Mouse (Mus musculus) C2C12 (cell line): Measurements from ENCODE around the gene Il18rap. TPM values are rescaled to one million over a fixed set of nuclear protein-coding genes. Genes with fewer than 3 reads are reported as not detected.

Experiments
- H3K27me3 ChIP-seq: one replicate; pipeline ENCODE4 v1.6.1; 2011; ENCODE audit not compliant: control insufficient read depth, insufficient read depth, insufficient read length
- H3K36me3 ChIP-seq: one replicate; pipeline ENCODE4 v1.6.1; 2011; ENCODE audit not compliant: control insufficient read depth, insufficient read depth
- H3K4me3 ChIP-seq: one replicate; pipeline ENCODE4 v1.5.1; 2011; ENCODE audit warnings: mild to moderate bottlenecking, control low read depth; ENCODE audit not compliant: poor library complexity, insufficient read depth, severe bottlenecking
- H3K79me2 ChIP-seq: one replicate; pipeline ENCODE4 v1.6.1; 2011; ENCODE audit not compliant: control insufficient read depth, insufficient read depth
- H3K79me3 ChIP-seq: one replicate; pipeline ENCODE4 v1.6.1; 2011; ENCODE audit warnings: low read depth, control low read depth
- H3ac ChIP-seq: one replicate; pipeline ENCODE3; 2011; ENCODE audit warnings: low read depth; ENCODE audit not compliant: control insufficient read depth, insufficient read length
- CEBPB ChIP-seq: IDR thresholded peaks from one replicate; pipeline ENCODE4 v1.6.1; 2011; ENCODE audit warnings: low read depth, mild to moderate bottlenecking, control low read depth, moderate library complexity
- CTCF ChIP-seq: IDR thresholded peaks from one replicate; pipeline ENCODE4 v1.5.1; 2011; ENCODE audit not compliant: control insufficient read depth, insufficient read depth, insufficient read length
- FOSL1 ChIP-seq: IDR thresholded peaks from one replicate; pipeline ENCODE4 v1.8.0; 2011; ENCODE audit warnings: mild to moderate bottlenecking, low read length; ENCODE audit not compliant: poor library complexity, insufficient read depth, severe bottlenecking
- MAX ChIP-seq: IDR thresholded peaks from one replicate; pipeline ENCODE4 v1.6.1; 2011; ENCODE audit warnings: mild to moderate bottlenecking, control low read depth
- MYOD1 ChIP-seq: IDR thresholded peaks from one replicate; pipeline ENCODE4 v1.6.1; 2011; ENCODE audit warnings: low read depth; ENCODE audit not compliant: control insufficient read depth, insufficient read length
- MYOG ChIP-seq: IDR thresholded peaks from one replicate; pipeline ENCODE4 v1.6.1; 2011; ENCODE audit not compliant: control insufficient read depth, insufficient read length; ENCODE audit errors: extremely low read depth
- USF1 ChIP-seq: IDR thresholded peaks from one replicate; pipeline ENCODE4 v1.6.1; 2011; ENCODE audit warnings: low read depth, mild to moderate bottlenecking, control low read depth, moderate library complexity
- polyA plus RNA-seq: library from polyadenylated mRNA; unstranded; fragments of >200 nt; fragmentation: generic; extraction: Trizol; gene quantifications from one replicate; pipeline ENCODE4 v1.2.1, GENCODE M21; 2012; ENCODE audit warnings: missing spikeins

Il18rap gene
- polyA plus RNA-seq, 1 experiment = 1.3 TPM

GRCm38 (mm10) chr1:40472401-40472800, 42.8 kb upstream of the Il18rap start:
- Histone ChIP-seq H3K36me3 (no peaks in the 10 kb centered on the region), H3K4me3 (no peak overlapping the region), H3K79me3 (no peaks in the 10 kb centered on the region), H3K27me3 (no peaks in the 10 kb centered on the region), H3ac (no peak overlapping the region), H3K79me2 (no peaks in the 10 kb centered on the region)
- TF ChIP-seq CEBPB = no peak
- TF ChIP-seq MAX = no peak
- TF ChIP-seq CTCF = no peak
- no peak for TF ChIP-seq MYOG
- TF ChIP-seq MYOD1 = no peak
- TF ChIP-seq FOSL1 = no peak
- no peak for TF ChIP-seq USF1

DNA sequence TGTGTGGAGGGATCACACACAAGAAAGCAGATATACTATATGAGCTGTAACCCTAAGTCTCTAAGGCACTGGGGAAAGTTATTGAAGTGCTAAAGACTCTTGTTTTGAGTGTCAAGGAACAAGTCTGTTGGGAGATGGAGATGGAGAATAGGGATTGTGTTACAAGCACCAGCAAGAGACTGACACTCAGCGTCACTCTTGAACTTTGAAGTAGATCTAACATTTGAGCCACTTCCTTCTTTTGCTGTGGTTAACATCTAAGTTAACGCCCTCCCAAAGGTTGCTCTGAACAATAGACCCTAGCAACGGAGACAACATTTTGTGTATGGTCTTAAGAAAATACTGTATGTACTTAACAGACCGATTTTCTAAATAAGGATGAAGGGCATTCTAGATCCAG, 41.5 kb upstream of the Il18rap start:
- H3K4me3 ChIP-seq = no peak overlapping the region
- TF ChIP-seq CEBPB = no peak
- no peak for TF ChIP-seq FOSL1
- no peak for TF ChIP-seq MYOD1
- TF ChIP-seq CTCF = no peak
- TF ChIP-seq USF1 = no peak
- TF ChIP-seq MYOG = no peak
- TF ChIP-seq MAX = no peak
- no peaks in the 10 kb centered on the region for H3K79me2 ChIP-seq
- H3K36me3 ChIP-seq = no peaks in the 10 kb centered on the region
- H3K27me3 ChIP-seq = no peaks in the 10 kb centered on the region
- no peak overlapping the region for H3ac ChIP-seq
- H3K79me3 ChIP-seq = no peaks in the 10 kb centered on the region

DNA sequence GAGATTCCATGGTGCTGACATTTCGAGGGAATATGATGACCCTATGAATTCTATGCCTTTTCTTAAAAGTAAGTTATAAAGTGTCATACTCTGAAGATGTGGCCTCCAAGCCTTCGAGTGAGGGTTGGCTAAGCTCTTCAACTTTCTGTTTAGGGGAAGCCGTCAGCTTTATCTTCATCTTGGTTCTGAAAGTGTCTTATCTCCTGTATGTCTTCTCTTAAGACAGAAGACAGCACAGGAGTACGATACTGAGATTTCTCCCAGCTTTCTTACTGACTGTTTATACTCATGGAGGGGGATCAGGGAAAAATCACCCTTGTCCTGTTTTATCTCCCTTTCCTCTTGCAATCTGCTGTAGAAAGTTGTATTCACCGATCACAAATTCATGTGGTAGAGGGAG, 40.8 kb upstream of the Il18rap start:
- no peak overlapping the region for H3K4me3 ChIP-seq
- TF ChIP-seq MYOD1 = no peak
- TF ChIP-seq USF1 = no peak
- no peak for TF ChIP-seq MYOG
- TF ChIP-seq MAX = no peak
- no peak for TF ChIP-seq CTCF
- H3K79me2 ChIP-seq = no peaks in the 10 kb centered on the region
- H3ac ChIP-seq = no peak overlapping the region
- H3K36me3 ChIP-seq = no peaks in the 10 kb centered on the region
- no peaks in the 10 kb centered on the region for H3K79me3 ChIP-seq
- H3K27me3 ChIP-seq = no peaks in the 10 kb centered on the region

DNA sequence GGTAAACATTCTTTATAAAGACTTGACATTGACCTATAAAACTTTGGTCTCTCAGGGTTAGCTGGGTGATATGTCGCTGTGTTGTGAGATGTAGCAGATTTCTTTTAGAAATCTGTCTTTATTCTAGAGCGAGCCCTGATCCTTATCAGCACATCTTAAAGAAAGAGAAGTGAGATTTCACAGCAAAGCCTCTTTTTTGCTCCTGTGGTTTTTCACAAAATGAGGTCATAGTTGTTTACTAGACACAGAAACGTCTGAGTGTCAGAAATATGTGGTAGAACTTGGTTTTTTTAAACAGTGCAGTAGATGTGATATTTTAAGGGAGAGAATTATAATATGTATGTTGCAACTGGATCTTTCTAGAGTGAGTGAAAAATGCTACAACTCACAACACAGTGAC, 39.5 kb upstream of the Il18rap start:
- H3K4me3 ChIP-seq = no peak overlapping the region
- no peaks in the 10 kb centered on the region for H3K36me3 ChIP-seq
- no peaks in the 10 kb centered on the region for H3K27me3 ChIP-seq

DNA sequence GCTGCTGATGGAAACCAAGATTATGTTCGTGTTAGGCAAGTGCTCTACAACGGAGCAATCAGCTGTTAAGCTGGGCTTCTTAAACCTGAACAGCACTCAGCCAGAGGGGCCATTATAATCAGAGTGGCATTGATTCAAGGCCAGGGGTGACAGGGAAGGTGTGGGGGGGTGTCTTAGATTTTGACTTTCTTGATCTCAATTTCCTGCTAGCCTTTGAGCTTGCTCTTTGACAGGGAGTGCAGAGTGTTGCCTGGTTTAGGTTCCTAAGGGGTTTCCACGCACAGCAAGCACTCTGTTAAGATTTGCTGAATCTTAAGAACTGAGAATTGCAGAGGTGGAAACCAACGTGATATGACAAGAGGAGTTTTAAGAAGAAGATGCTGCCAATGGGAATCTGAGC, 38.4 kb upstream of the Il18rap start:
- H3K27me3 ChIP-seq = peaks cover 2% of the 10 kb centered on the region

More for the DNA sequence above, 39.5 kb upstream of the Il18rap start:
- Histone ChIP-seq H3K79me2 (no peaks in the 10 kb centered on the region), H3K79me3 (no peaks in the 10 kb centered on the region), H3ac (no peak overlapping the region)
- no peak for TF ChIP-seq FOSL1
- no peak for TF ChIP-seq CTCF
- TF ChIP-seq USF1 = no peak
- TF ChIP-seq MYOG = no peak
- TF ChIP-seq CEBPB = no peak
- no peak for TF ChIP-seq MYOD1
- no peak for TF ChIP-seq MAX

GRCm38 (mm10) chr1:40479505-40479923, 35.6 kb upstream of the Il18rap start:
- Histone ChIP-seq H3K36me3 (no peaks in the 10 kb centered on the region), H3K27me3 (peaks cover 4% of the 10 kb centered on the region), H3K4me3 (no peak overlapping the region), H3K79me2 (no peaks in the 10 kb centered on the region), H3ac (no peak overlapping the region), H3K79me3 (no peaks in the 10 kb centered on the region)
- TF ChIP-seq MYOD1 (no peak), FOSL1 (no peak), MAX (no peak), CTCF (no peak), MYOG (no peak), CEBPB (no peak), USF1 (no peak)

More for the DNA sequence above, 38.4 kb upstream of the Il18rap start:
- Histone ChIP-seq H3K79me3 (no peaks in the 10 kb centered on the region), H3ac (no peak overlapping the region), H3K4me3 (no peak overlapping the region), H3K79me2 (no peaks in the 10 kb centered on the region), H3K36me3 (no peaks in the 10 kb centered on the region)
- TF ChIP-seq MYOD1 (no peak), MAX (no peak), USF1 (no peak), CTCF (no peak), FOSL1 (no peak), MYOG (no peak), CEBPB (no peak)
